Mouse (Mus musculus) intestine, embryonic 14.5 days (tissue): ENCODE data around the gene Thy1. TPM values are rescaled to one million over a fixed set of nuclear protein-coding genes. Genes with fewer than 3 reads are reported as not detected.

Experiments used
- ATAC-seq: fragments of 200-750 bp; cut with Nextera tagmentation; replicated peaks from 2 replicates; pipeline ENCODE4 v1.8.0; 2017; ENCODE audit warnings: low read depth, moderate number of reproducible peaks, moderate TSS enrichment, moderate library complexity; ENCODE audit not compliant: low FRiP score, low TSS enrichment
- DNase-seq: peaks from one replicate; pipeline ENCODE4 v3.0.0-alpha.2; 2018; ENCODE audit warnings: low spot score
- H3K27ac ChIP-seq: fragments of 300-500 bp; sonication (generic); 2 replicates; pipeline ENCODE4 v1.5.1; 2014; ENCODE audit warnings: low read depth, mild to moderate bottlenecking, control low read depth
- H3K27me3 ChIP-seq: fragments of 300-500 bp; sonication (generic); replicated peaks from 2 replicates; pipeline ENCODE4 v1.6.1; 2014; ENCODE audit warnings: low read length, control low read depth; ENCODE audit not compliant: control insufficient read depth, insufficient read depth
- H3K36me3 ChIP-seq: fragments of 300-500 bp; sonication (generic); 2 replicates; pipeline ENCODE4 v1.6.1; 2014; ENCODE audit warnings: low read length, control low read depth; ENCODE audit not compliant: control insufficient read depth, insufficient read depth
- H3K4me1 ChIP-seq: fragments of 300-500 bp; sonication (generic); replicated peaks from 2 replicates; pipeline ENCODE4 v1.6.1; 2014; ENCODE audit warnings: low read length, control low read depth, mixed read lengths; ENCODE audit not compliant: control insufficient read depth, insufficient read depth
- H3K4me2 ChIP-seq: fragments of 300-500 bp; sonication (generic); 2 replicates; pipeline ENCODE4 v1.6.1; 2014; ENCODE audit warnings: low read length
- H3K4me3 ChIP-seq: fragments of 300-500 bp; sonication (generic); 2 replicates; pipeline ENCODE4 v1.5.1; 2014; ENCODE audit warnings: low read depth, low read length, control low read depth, mixed read lengths
- H3K9ac ChIP-seq: fragments of 300-500 bp; sonication (generic); 2 replicates; pipeline ENCODE4 v1.6.1; 2014; ENCODE audit warnings: mild to moderate bottlenecking, low read length
- H3K9me3 ChIP-seq: fragments of 300-500 bp; sonication (generic); 2 replicates; pipeline ENCODE4 v1.6.1; 2016; ENCODE audit warnings: low read length, control low read depth; ENCODE audit not compliant: control insufficient read depth
- WGBS: fragments of 180-500 bp; shearing (Covaris S2); extraction: QIAGEN DNeasy Blood & Tissue Kit; methylation state at CpG from one replicate; pipeline ENCODE4 v1.1.7; 2014; 5-methylcytosine and 5-hydroxymethylcytosine counted together
- polyA plus RNA-seq: library from polyadenylated mRNA; unstranded; fragments of >200 nt; fragmentation: Nextera tagmentation; extraction: Ambion mirVana; gene quantifications from 2 replicates; pipeline ENCODE4 v1.2.1, GENCODE M21; 2014

Gene Thy1
- 0.62 and 2.0 TPM in 2 replicates for polyA plus RNA-seq

DNA sequence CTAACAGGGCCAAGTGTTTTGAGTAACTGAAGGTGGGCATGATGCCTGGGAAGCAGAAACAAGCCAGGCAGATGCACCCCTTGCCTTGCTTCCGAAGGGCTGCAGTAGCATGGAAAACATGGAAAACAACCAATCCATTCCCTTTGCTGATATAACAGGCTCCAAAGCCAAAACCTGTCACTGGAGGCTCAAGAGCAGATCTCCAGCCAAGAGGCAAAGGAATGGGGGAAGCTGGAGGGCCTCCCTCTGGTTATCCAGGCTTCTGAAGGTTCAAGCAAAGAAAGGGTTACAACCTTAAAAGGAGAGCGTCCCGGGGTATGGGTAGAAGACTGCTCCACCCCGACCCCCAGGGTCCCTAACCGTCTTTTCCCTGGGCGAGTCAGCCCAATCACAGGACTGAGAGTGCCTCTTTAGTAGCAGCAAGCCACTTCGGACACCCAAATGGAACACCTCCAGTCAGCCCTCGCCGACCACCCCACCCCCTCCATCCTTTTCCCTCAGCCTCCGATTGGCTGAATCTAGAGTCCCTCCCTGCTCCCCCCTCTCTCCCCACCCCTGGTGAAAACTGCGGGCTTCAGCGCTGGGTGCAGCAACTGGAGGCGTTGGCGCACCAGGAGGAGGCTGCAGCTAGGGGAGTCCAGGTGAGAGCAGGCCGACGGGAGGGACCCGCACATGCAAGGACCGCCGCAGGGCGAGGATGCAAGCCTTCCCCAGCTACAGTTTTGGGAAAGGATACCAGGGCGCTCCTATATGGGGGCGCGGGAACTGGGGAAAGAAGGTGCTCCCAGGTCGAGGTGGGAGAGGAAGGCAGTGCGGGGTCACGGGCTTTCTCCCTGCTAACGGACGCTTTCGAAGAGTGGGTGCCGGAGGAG is at the start of gene Thy1:
Thy1 (plus strand) TSS at position 549 of the 872 bp plus-strand sequence.
- Histone ChIP-seq H3K9me3 (no peaks in the 10 kb centered on the region), H3K27me3 (peaks cover 25% of the 10 kb centered on the region), H3K4me2 (peak within 1 kb of the TSS; percentile 55), H3K27ac (no peak within 1 kb of the TSS), H3K9ac (no peak within 1 kb of the TSS), H3K4me3 (peak within 1 kb of the TSS; percentile 23), H3K4me1 (peaks cover 9% of the 10 kb centered on the region), H3K36me3 (no peaks in the 10 kb centered on the region)
- under 1% methylated on average over 30 of the region's 30 CpGs for WGBS
- no peak; the same call in 1 of the 2 replicates for ATAC-seq
- DNase-seq: no peak

DNA sequence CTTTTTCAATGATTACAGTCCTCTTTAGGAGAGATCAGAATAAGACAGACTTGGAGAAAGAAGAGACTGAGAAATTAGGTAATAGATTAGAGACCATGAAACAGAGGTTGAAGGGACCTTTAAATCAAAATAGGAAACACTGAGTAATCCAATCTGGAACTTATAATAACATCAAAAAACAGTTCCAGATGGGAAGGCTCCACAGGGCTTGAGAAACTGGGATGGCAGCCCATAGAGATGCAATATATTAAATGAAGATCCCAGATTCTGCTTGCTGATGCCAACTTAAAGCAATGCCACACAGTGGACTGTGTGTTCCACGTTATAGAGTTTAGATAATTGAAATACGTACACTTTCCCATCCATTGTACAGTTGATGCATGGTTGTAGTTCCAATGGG is 45.5 kb upstream of the Thy1 start:
- DNase-seq (no peak), ATAC-seq (no peak)
- Histone ChIP-seq H3K9me3 (no peaks in the 10 kb centered on the region), H3K27me3 (no peaks in the 10 kb centered on the region), H3K27ac (no peak overlapping the region), H3K4me3 (no peak overlapping the region), H3K4me2 (no peak overlapping the region), H3K9ac (no peak overlapping the region), H3K36me3 (no peaks in the 10 kb centered on the region), H3K4me1 (peaks cover 15% of the 10 kb centered on the region; the same call in 1 of the 2 replicates)
- 77% methylated on average over 2 of the region's 2 CpGs for WGBS

DNA sequence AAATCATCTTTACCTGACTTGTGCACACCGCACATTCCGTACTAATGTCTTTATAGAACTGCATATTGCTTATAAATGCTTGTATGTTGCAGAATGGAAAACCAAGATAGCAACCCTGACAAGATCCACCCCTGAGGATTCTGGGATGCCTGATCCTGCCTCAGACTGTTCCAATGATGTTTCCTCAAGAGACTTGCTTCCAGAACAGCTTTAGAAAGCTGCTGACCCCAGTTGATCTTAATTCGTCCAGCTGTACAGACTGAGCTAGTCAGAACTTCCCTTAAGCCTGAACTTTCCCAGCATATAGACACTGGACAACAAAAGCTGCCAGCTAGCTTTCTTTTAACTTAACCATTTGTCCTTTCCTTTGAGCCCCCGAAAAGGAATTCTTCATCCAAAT is 44.3 kb upstream of the Thy1 start:
- ATAC-seq (no peak), DNase-seq (no peak)
- Histone ChIP-seq H3K4me2 (no peak overlapping the region), H3K9me3 (no peaks in the 10 kb centered on the region), H3K4me1 (peaks cover 4% of the 10 kb centered on the region; the same call in 1 of the 2 replicates), H3K27ac (no peak overlapping the region), H3K27me3 (no peaks in the 10 kb centered on the region), H3K36me3 (no peaks in the 10 kb centered on the region), H3K9ac (no peak overlapping the region), H3K4me3 (no peak overlapping the region)
- 83% methylated on average over 4 of the region's 4 CpGs for WGBS

DNA sequence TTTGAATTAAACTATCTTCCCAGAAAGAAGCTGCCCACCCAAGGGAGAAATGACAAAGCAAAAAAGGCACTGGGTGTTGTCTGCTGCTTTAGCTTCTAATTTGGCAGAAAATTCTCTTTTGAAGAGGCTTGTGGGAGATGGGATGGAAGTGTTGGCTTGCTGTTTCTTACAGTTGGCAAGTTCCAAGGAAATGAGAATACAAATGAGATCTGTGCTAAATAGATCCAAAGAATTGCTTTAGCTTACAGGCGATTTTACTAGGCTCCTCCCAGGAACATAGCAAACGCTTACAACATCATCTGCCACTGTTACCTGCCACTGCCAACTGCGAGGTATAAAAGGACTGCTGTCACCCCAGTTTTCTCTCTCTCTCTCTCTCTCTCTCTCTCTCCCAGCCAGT is 38.8 kb upstream of the Thy1 start:
- Histone ChIP-seq H3K36me3 (no peaks in the 10 kb centered on the region), H3K27ac (no peak overlapping the region), H3K27me3 (no peaks in the 10 kb centered on the region), H3K4me2 (no peak overlapping the region), H3K9me3 (no peaks in the 10 kb centered on the region), H3K4me1 (no peaks in the 10 kb centered on the region), H3K4me3 (no peak overlapping the region), H3K9ac (no peak overlapping the region)
- WGBS: 67% methylated on average over 3 of the region's 3 CpGs
- ATAC-seq (no peak), DNase-seq (no peak)

DNA sequence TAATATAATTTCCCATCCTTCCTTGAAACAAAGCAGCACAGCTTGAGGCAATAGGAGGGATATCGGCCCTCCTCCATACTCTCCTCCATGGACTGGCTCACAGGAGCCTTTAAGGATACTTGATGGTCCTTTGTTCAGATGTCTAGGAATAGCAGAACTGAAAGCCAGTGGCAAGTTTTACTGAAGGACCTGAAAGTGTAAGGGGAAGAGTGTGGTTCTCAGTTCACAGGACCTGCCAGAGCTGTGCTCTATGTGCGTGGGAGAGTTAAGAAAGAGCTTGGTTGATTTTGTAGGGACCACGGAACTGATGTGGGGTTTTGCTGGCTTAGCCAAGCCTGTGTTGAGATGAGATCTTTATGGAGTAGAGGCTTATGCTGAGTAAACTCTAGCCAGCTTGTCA is 37.9 kb upstream of the Thy1 start:
- WGBS: 75% methylated on average over 3 of the region's 3 CpGs
- Histone ChIP-seq H3K27ac (no peak overlapping the region), H3K27me3 (no peaks in the 10 kb centered on the region), H3K9ac (no peak overlapping the region), H3K4me3 (no peak overlapping the region), H3K36me3 (no peaks in the 10 kb centered on the region), H3K4me2 (no peak overlapping the region), H3K4me1 (no peaks in the 10 kb centered on the region), H3K9me3 (no peaks in the 10 kb centered on the region)
- DNase-seq (no peak), ATAC-seq (no peak)

DNA sequence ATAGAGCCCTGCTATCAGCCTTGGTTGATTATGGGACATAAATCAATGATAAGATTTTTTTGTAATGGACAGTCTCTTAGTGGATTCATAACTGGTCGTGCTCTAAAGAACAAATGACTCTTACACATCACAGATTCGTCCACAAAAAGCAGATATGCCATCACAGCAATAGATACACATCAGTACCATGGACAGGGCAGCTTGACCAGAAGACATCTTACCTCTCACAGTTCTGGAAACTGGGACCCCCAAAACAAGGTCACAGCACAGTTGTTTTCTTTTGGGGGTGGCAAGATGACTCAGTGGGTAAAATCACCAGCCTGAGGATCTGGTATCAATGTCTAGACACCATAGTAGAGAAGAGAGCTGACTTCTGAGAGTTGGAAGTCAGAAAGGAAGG is 35.9 kb upstream of the Thy1 start:
- 58% methylated on average over 2 of the region's 2 CpGs for WGBS

DNA sequence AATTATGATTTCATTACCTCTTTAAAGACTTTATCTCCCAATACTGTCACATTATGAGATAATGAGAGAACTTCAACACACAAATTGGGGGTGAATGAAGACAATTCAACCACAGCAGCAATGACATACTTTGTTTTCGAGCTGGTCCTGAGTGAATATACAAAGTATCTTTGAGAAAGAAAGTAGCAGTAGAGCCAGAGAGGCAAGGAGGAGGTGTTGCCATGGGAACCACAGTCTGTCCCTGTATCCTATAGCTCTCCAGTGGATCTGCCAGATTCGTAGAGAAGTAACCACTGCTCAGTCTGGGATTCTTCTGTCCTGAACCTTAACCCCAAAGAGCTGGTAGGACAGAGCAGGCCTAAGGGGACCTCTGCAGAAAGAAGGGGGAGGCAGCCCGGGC is 35.2 kb upstream of the Thy1 start:
- Histone ChIP-seq H3K4me2 (no peak overlapping the region), H3K9ac (no peak overlapping the region), H3K27ac (no peak overlapping the region), H3K36me3 (no peaks in the 10 kb centered on the region), H3K9me3 (no peaks in the 10 kb centered on the region), H3K27me3 (no peaks in the 10 kb centered on the region), H3K4me1 (no peaks in the 10 kb centered on the region), H3K4me3 (no peak overlapping the region)
- 75% methylated on average over 3 of the region's 3 CpGs for WGBS
- no peak for DNase-seq
- ATAC-seq: no peak

More for the DNA sequence above, 35.9 kb upstream of the Thy1 start:
- Histone ChIP-seq H3K4me3 (no peak overlapping the region), H3K27me3 (no peaks in the 10 kb centered on the region), H3K9me3 (no peaks in the 10 kb centered on the region), H3K4me2 (no peak overlapping the region), H3K27ac (no peak overlapping the region), H3K4me1 (no peaks in the 10 kb centered on the region), H3K36me3 (no peaks in the 10 kb centered on the region), H3K9ac (no peak overlapping the region)
- no peak for ATAC-seq
- no peak for DNase-seq

DNA sequence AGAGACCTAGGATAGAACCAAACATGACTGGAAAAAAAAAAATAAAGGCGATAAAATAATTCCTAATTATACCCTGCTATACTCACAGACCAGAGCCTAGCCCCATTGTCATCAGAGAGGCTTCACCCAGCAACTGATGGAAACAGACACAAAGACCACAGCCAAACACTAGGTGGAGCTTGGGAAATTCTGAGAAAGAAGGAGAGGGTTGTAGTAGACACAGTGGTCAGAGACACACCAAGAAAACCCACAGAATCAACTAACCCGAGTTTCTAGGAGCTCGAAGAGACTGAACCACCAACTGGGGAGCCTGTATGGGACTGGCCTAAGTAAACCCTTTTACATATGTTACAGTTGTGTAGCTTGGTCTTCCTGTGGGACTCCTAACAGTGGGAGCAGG is 32.3 kb upstream of the Thy1 start:
- Histone ChIP-seq H3K4me2 (no peak overlapping the region), H3K4me1 (no peaks in the 10 kb centered on the region), H3K9ac (no peak overlapping the region), H3K9me3 (no peaks in the 10 kb centered on the region), H3K4me3 (no peak overlapping the region), H3K27ac (no peak overlapping the region), H3K27me3 (no peaks in the 10 kb centered on the region), H3K36me3 (no peaks in the 10 kb centered on the region)
- 84% methylated on average over 3 of the region's 3 CpGs for WGBS
- no peak for DNase-seq
- no peak for ATAC-seq

DNA sequence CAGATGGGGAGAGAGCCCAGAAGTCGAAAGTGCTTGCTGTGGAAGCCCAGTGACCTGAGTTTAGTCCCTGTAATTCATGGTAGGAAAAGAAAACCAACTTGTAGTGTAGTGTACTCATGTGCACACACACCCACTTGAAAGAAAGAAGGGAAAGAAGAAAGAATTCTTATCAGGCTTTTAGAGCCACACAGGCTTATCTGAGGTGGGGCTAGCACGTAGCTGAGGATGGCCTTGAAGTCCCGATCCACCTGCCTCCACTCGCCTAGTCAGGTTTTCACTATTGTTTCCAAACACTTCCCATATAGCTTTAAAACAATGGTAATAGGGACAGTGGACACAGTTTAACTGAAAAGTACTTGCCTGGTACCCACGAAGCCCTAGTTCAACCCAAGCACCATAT is 31.5 kb upstream of the Thy1 start:
- H3K4me1 ChIP-seq: no peaks in the 10 kb centered on the region
- no peaks in the 10 kb centered on the region for H3K27me3 ChIP-seq
- ATAC-seq (no peak), DNase-seq (no peak)
- no peak overlapping the region for H3K27ac ChIP-seq
- WGBS: 71% methylated on average over 5 of the region's 5 CpGs
- H3K4me2 ChIP-seq: no peak overlapping the region
- no peak overlapping the region for H3K9ac ChIP-seq
- H3K36me3 ChIP-seq: no peaks in the 10 kb centered on the region
- no peak overlapping the region for H3K4me3 ChIP-seq
- no peaks in the 10 kb centered on the region for H3K9me3 ChIP-seq
